In the genomic region with DNA sequence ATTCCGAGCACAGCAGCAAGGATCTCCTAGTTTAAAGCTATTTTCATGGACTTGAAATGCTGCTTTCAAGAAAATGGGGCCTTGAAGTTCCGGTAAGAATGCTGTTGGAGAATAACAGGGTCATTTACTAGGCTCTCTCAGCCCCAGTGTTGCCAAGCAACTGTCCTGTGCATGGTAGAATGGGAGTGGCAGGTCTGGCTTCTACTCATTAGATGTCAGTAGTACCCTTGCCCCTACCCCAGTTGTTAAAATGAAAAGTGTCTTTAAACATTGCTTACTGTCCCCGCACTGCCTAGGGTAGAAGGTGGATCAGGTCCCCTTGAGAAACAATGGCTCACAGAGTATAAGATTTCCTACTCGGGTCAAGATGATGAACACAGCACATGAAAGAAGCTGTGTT, we compare ENCODE assay signal across 32 mouse cellular contexts. TPM values are rescaled to one million over a fixed set of nuclear protein-coding genes. Genes with fewer than 3 reads are reported as not detected.
DNase-seq lines count a peak whose midpoint lies in the region; ATAC-seq lines count a peak whose summit lies in the region.
"Had no signal": no experiment of that assay in that cellular context is flagged by ENCODE, and none has a peak within 500 bp of the region (broad histone marks: within the 10 kb centered on the region; RNA-seq: fewer than 3 reads in every experiment).

No protein-coding gene starts in this region.

- 58% methylated on average over 4 of the region's 4 CpGs for WGBS in midbrain, embryonic 13.5 days
- WGBS in midbrain, embryonic 10.5 days: 84% methylated on average over 4 of the region's 4 CpGs
- 47% methylated on average over 4 of the region's 4 CpGs for WGBS in forebrain, embryonic 14.5 days
- WGBS in neural tube, embryonic 15.5 days: 49% methylated on average over 4 of the region's 4 CpGs

- DNase-seq in adrenal gland, postnatal 10 days: peak; percentile 17
- DNase-seq in adrenal gland, postnatal 14 days: no peak
- DNase-seq in midbrain, embryonic 10.5 days (ENCODE audit: low spot score): no peak
- DNase-seq in forebrain, embryonic 14.5 days (ENCODE audit: low spot score): no peak
- no peak for DNase-seq in layer of hippocampus, postnatal 10 days (ENCODE audit: low spot score in 2 of 2)
- no peak for DNase-seq in kidney, postnatal 10 days
- DNase-seq: adrenal gland, adult 8-10 months; cerebellum, adult 11-12 months; cerebellum, adult 9-11 months; embryo, embryonic 11 days; gastrocnemius, postnatal 14 days; heart, adult 18-20 months; kidney, adult 2 months; kidney, postnatal 4 days; lung, adult 2 months; lung, postnatal 10 days; right cerebral cortex, adult 18-20 months; thymus, adult 18-20 months; thymus, postnatal 4 days had no signal

- H3K27ac ChIP-seq in midbrain, embryonic 13.5 days: no peak overlapping the region
- no peak overlapping the region for H3K27ac ChIP-seq in midbrain, embryonic 10.5 days (replicated peaks)
- no peak overlapping the region for H3K27ac ChIP-seq in forebrain, embryonic 14.5 days (ENCODE audit: low read depth, low read length)
- no peak overlapping the region for H3K27ac ChIP-seq in neural tube, embryonic 15.5 days (replicated peaks)
- H3K27ac ChIP-seq: embryonic facial prominence, embryonic 13.5 days; hindbrain, embryonic 15.5 days; intestine, embryonic 15.5 days; limb, embryonic 10.5 days; limb, embryonic 15.5 days; liver, embryonic 14.5 days; macrophage; stomach, postnatal 0 days had no signal

- ATAC-seq in midbrain, embryonic 13.5 days: peak; percentile 58; the same call in 1 of the 2 replicates
- ATAC-seq in forebrain, embryonic 14.5 days: peak; percentile 42
- peak; percentile 49; the same call in 1 of the 2 replicates for ATAC-seq in neural tube, embryonic 15.5 days (ENCODE audit: low FRiP score)
- ATAC-seq: intestine, embryonic 15.5 days had no signal

- H3K9ac ChIP-seq in midbrain, embryonic 13.5 days (replicated peaks): no peak overlapping the region
- no peak overlapping the region for H3K9ac ChIP-seq in forebrain, embryonic 14.5 days (ENCODE audit: low read length)
- H3K9ac ChIP-seq in neural tube, embryonic 15.5 days (replicated peaks): no peak overlapping the region
- H3K9ac ChIP-seq: embryonic facial prominence, embryonic 13.5 days; heart, embryonic 12.5 days; hindbrain, embryonic 15.5 days; intestine, embryonic 15.5 days; limb, embryonic 15.5 days; liver, embryonic 14.5 days had no signal

- H3K9me3 ChIP-seq in midbrain, embryonic 13.5 days: no peaks in the 10 kb centered on the region
- no peaks in the 10 kb centered on the region for H3K9me3 ChIP-seq in midbrain, embryonic 10.5 days (replicated peaks)
- no peaks in the 10 kb centered on the region for H3K9me3 ChIP-seq in forebrain, embryonic 14.5 days (replicated peaks; ENCODE audit: control insufficient read depth, low read length)
- no peaks in the 10 kb centered on the region for H3K9me3 ChIP-seq in neural tube, embryonic 15.5 days (replicated peaks)
- H3K9me3 ChIP-seq: embryonic facial prominence, embryonic 13.5 days; heart, embryonic 12.5 days; hindbrain, embryonic 15.5 days; intestine, embryonic 15.5 days; limb, embryonic 10.5 days; limb, embryonic 15.5 days had no signal

- no peaks in the 10 kb centered on the region for H3K27me3 ChIP-seq in midbrain, embryonic 13.5 days
- no peaks in the 10 kb centered on the region for H3K27me3 ChIP-seq in midbrain, embryonic 10.5 days (ENCODE audit: low read depth, poor library complexity, severe bottlenecking)
- H3K27me3 ChIP-seq in forebrain, embryonic 14.5 days (replicated peaks; ENCODE audit: control insufficient read depth, insufficient read depth, low read length): no peaks in the 10 kb centered on the region
- H3K27me3 ChIP-seq in neural tube, embryonic 15.5 days (replicated peaks): no peaks in the 10 kb centered on the region
- H3K27me3 ChIP-seq: CH12.LX; embryonic facial prominence, embryonic 13.5 days; heart, embryonic 12.5 days; hindbrain, embryonic 15.5 days; intestine, embryonic 15.5 days; limb, embryonic 15.5 days had no signal

- no peak overlapping the region for H3K4me2 ChIP-seq in midbrain, embryonic 13.5 days (replicated peaks)
- no peak overlapping the region for H3K4me2 ChIP-seq in forebrain, embryonic 14.5 days (ENCODE audit: low read length)
- no peak overlapping the region for H3K4me2 ChIP-seq in neural tube, embryonic 15.5 days
- H3K4me2 ChIP-seq: embryonic facial prominence, embryonic 13.5 days; heart, embryonic 12.5 days; hindbrain, embryonic 15.5 days; intestine, embryonic 15.5 days; limb, embryonic 15.5 days had no signal

- H3K4me1 ChIP-seq in midbrain, embryonic 13.5 days (replicated peaks): 0 out of 2 replicates have a peak, but pooled peaks cover 5% of the 10 kb centered on the region
- H3K4me1 ChIP-seq in midbrain, embryonic 10.5 days: peaks cover 7% of the 10 kb centered on the region; the same call in 1 of the 2 replicates
- H3K4me1 ChIP-seq in forebrain, embryonic 14.5 days (ENCODE audit: control insufficient read depth, insufficient read depth, low read length): no peaks in the 10 kb centered on the region
- peaks cover 8% of the 10 kb centered on the region for H3K4me1 ChIP-seq in neural tube, embryonic 15.5 days
- H3K4me1 ChIP-seq: hindbrain, embryonic 15.5 days had no signal

- no peak overlapping the region for H3K4me3 ChIP-seq in midbrain, embryonic 13.5 days (replicated peaks)
- no peak overlapping the region for H3K4me3 ChIP-seq in midbrain, embryonic 10.5 days
- H3K4me3 ChIP-seq in forebrain, embryonic 14.5 days (ENCODE audit: low read depth, low read length): no peak overlapping the region
- H3K4me3 ChIP-seq in neural tube, embryonic 15.5 days (replicated peaks): no peak overlapping the region
- H3K4me3 ChIP-seq: embryonic facial prominence, embryonic 13.5 days; erythroblast, embryonic 14.5 days; heart, embryonic 12.5 days; hindbrain, embryonic 15.5 days; intestine, embryonic 15.5 days; limb, embryonic 10.5 days; limb, embryonic 15.5 days had no signal

- H3K36me3 ChIP-seq in midbrain, embryonic 13.5 days: peaks cover 18% of the 10 kb centered on the region
- H3K36me3 ChIP-seq in midbrain, embryonic 10.5 days: peaks cover 59% of the 10 kb centered on the region
- peaks cover 25% of the 10 kb centered on the region for H3K36me3 ChIP-seq in forebrain, embryonic 14.5 days (ENCODE audit: control insufficient read depth, insufficient read depth, low read length)
- peaks cover 4% of the 10 kb centered on the region; the same call in 1 of the 2 replicates for H3K36me3 ChIP-seq in neural tube, embryonic 15.5 days
- H3K36me3 ChIP-seq: embryonic facial prominence, embryonic 13.5 days; intestine, embryonic 15.5 days; limb, embryonic 15.5 days had no signal

RNA-seq across cellular contexts. Expression of gene Btg3, which starts 35.6 kb away (rescaled TPM):
- total RNA-seq in adrenal gland, postnatal 10 days (2021): 10 to 100 TPM; 17.4 to 36.3 TPM
- total RNA-seq in adrenal gland, postnatal 14 days (2021): 29.6 and 38.2 TPM in 2 replicates
- polyA plus RNA-seq in midbrain, embryonic 13.5 days (2015; fragmentation: Nextera tagmentation; extraction: Ambion mirVana): 24.6 and 27.4 TPM in 2 replicates
- 40.0 and 43.6 TPM in 2 replicates for polyA plus RNA-seq in midbrain, embryonic 10.5 days (2016; fragmentation: Nextera tagmentation; extraction: Ambion mirVana)
- 22.5 and 23.9 TPM in 2 replicates for polyA plus RNA-seq in forebrain, embryonic 14.5 days (2014; fragmentation: Nextera tagmentation; extraction: Ambion mirVana)
- 21.5 and 23.4 TPM in 2 replicates for polyA plus RNA-seq in neural tube, embryonic 15.5 days (2015; fragmentation: Nextera tagmentation; extraction: Ambion mirVana)
- 1 to 10 TPM; 8.2 to 8.3 TPM for total RNA-seq in layer of hippocampus, postnatal 10 days (2021)

RNA-seq across cellular contexts. Expression of gene Cxadr, which starts 40.1 kb away (rescaled TPM):
- total RNA-seq in adrenal gland, postnatal 10 days (2021): 10 to 100 TPM; 21.0 to 24.7 TPM
- 14.6 and 17.2 TPM in 2 replicates for total RNA-seq in adrenal gland, postnatal 14 days (2021)
- 135 and 153 TPM in 2 replicates for polyA plus RNA-seq in midbrain, embryonic 13.5 days (2015; fragmentation: Nextera tagmentation; extraction: Ambion mirVana)
- 59.9 and 75.6 TPM in 2 replicates for polyA plus RNA-seq in midbrain, embryonic 10.5 days (2016; fragmentation: Nextera tagmentation; extraction: Ambion mirVana)
- polyA plus RNA-seq in forebrain, embryonic 14.5 days (2014; fragmentation: Nextera tagmentation; extraction: Ambion mirVana): 105 and 122 TPM in 2 replicates
- polyA plus RNA-seq in neural tube, embryonic 15.5 days (2015; fragmentation: Nextera tagmentation; extraction: Ambion mirVana): 114 and 131 TPM in 2 replicates
- 100 to 1,000 TPM; 158 to 175 TPM for total RNA-seq in layer of hippocampus, postnatal 10 days (2021)
- total RNA-seq: CH12.LX had no signal
- polyA plus RNA-seq: erythroblast, embryonic 14.5 days; macrophage had no signal
